Mouse (Mus musculus): ENCODE measurements around the gene Klc1. TPM values are rescaled to one million over a fixed set of nuclear protein-coding genes. Genes with fewer than 3 reads are reported as not detected.

Gene Klc1
- polyA plus RNA-seq, 1 experiment from 2014 or later = 116 TPM

DNA sequence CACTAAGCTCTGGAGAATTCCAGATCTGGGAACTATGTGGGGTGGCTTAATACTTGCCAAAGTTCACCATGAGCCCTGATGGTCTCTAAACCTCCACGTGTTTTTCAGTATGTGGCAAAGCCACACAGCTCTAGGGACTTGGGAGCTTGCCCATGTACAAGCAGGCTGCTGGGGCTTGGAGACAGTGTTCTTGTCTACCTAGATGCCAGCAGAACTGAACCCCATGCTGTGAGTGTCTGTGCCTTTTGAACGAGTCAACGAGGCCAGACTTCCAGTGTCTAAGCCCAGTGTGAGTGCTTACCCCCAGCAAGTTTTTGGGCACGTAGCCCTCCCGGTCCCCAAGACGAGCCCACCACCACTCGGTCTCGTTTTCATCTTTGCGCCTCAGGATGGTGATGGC is 71.3 kb downstream of the Klc1 start:
- peaks cover 98% of the 10 kb centered on the region for H3K36me3 ChIP-seq
- no peak for DNase-seq (ENCODE audit: low spot score)

DNA sequence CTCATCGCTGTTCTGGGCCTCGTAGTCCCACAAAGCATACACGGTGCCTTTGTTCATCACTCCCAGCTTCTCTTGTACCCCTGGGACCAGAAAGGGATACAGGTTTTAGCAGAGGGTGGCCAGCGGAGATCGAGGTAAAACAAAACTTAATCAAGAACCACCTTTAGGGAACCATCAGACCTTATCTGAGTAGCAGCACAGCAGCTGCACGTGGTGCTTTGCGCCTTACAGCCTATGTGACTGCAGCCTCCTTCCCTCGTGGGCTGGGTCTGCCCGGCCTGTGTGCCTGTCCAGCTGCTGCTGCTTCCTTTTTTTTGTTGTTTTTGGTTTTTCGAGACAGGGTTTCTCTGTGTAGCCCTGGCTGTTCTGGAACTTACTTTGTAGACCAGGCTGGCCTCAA is 71.7 kb downstream of the Klc1 start:
- DNase-seq (ENCODE audit: low spot score) = no peak
- Histone ChIP-seq H3K9me3 (no peaks in the 10 kb centered on the region), H3K4me3 (no peak overlapping the region), H3K36me3 (peaks cover 98% of the 10 kb centered on the region), H3K27ac (no peak overlapping the region), H3K27me3 (ENCODE audit: insufficient read depth, poor library complexity, severe bottlenecking) (no peaks in the 10 kb centered on the region), H3K4me1 (no peaks in the 10 kb centered on the region)
- 86% methylated on average over 10 of the region's 10 CpGs for WGBS

More for the DNA sequence above, 71.3 kb downstream of the Klc1 start:
- 90% methylated on average over 9 of the region's 9 CpGs for WGBS
- Histone ChIP-seq H3K9me3 (no peaks in the 10 kb centered on the region), H3K27ac (no peak overlapping the region), H3K4me3 (no peak overlapping the region), H3K27me3 (ENCODE audit: insufficient read depth, poor library complexity, severe bottlenecking) (no peaks in the 10 kb centered on the region), H3K4me1 (no peaks in the 10 kb centered on the region)

DNA sequence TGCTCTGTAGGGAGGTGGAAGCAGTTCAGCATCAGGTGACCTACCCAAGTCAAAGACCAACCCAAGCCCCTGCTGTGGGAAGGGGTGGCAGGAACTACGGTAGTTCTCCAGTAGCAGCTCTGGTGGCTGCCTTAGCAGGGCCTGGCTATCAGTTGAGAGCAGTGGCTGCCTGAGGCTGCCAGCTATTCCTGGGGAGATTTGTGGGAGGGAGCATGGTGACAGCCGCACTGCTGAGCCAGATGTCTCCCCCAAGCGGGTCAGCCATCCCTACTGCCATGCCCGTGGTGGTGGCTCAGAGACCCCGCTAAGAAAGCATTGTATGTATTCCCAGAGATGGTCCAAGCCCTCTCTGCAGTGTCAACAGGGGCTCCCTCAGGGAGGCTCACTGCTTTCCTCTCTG is 74.0 kb downstream of the Klc1 start:
- Histone ChIP-seq H3K36me3 (peaks cover 97% of the 10 kb centered on the region), H3K27ac (no peak overlapping the region)
- 78% methylated on average over 5 of the region's 5 CpGs for WGBS

DNA sequence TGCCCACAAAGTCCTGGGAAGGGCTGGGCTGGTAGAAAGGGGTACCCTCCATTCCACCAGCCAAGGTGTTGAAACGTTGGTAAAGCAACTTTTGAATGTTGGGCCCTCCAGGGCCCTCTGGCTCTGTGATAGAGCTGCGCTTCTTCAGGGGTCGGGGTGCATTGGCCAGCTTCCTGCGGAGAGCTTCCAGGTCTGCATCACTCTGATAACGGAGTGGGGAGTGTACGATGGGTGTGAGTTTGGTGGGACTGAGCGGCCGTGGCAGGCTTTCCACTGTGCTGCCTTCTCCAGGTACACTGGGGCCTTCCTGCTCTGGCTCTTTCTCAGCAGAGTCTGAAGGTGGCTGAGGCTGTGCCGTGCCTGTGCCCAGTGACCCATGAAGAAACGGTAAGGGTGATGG is 74.8 kb downstream of the Klc1 start:
- H3K36me3 ChIP-seq = peaks cover 96% of the 10 kb centered on the region
- no peaks in the 10 kb centered on the region for H3K27me3 ChIP-seq (ENCODE audit: insufficient read depth, poor library complexity, severe bottlenecking)
- no peak for DNase-seq (ENCODE audit: low spot score)
- no peaks in the 10 kb centered on the region for H3K4me1 ChIP-seq
- WGBS = 86% methylated on average over 10 of the region's 10 CpGs
- H3K4me3 ChIP-seq = no peak overlapping the region
- no peaks in the 10 kb centered on the region for H3K9me3 ChIP-seq
- no peak overlapping the region for H3K27ac ChIP-seq

More for the DNA sequence above, 74.0 kb downstream of the Klc1 start:
- no peaks in the 10 kb centered on the region for H3K4me1 ChIP-seq
- H3K4me3 ChIP-seq = no peak overlapping the region
- no peaks in the 10 kb centered on the region for H3K9me3 ChIP-seq
- H3K27me3 ChIP-seq (ENCODE audit: insufficient read depth, poor library complexity, severe bottlenecking) = no peaks in the 10 kb centered on the region
- no peak for DNase-seq (ENCODE audit: low spot score)

DNA sequence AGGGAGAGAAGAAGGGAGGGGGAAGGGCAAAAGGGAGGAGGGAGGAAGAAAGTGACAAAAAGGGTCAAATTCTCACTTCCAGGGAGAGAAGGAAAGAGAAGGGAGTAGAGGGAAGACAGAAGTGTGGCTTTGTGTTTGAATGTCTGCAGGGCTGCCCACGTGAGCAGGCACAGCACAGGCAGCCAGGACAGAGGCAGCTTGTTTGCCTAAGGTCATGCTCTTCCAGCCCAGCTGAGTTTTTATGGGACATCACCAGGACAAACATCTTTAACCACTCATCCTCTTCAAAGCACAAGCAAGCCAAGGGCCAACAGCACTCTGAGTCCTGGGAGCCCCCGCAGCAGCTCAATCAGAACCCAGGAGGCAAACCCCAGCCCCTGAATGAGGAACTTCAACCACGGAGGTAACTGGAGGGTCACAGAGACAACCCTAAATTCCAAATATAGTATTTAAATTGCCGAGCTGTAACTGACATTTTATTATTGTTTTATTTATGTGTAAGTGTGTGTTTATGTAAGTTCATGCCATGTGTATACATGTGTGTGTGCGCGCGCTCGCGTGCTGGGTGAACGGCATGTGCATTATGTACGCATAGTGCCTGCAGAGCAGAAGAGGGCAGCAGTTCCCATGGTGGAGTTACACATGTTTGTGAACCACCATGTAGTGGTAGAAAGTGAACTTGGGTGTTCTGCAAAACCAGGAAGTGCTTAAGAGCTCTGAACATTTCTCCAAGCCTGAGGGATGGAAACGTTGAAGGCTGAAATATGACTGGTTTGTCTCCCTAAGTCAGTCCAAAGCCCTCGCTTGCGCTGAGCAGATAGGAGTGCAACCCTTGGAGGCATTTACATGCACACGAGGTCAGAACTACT is 84.2 kb downstream of the Klc1 start:
- WGBS = 88% methylated on average over 15 of the region's 15 CpGs
- Histone ChIP-seq H3K9me3 (no peaks in the 10 kb centered on the region), H3K36me3 (peaks cover 49% of the 10 kb centered on the region), H3K4me3 (no peak overlapping the region), H3K4me1 (0 out of 2 replicates have a peak, but pooled peaks cover 3% of the 10 kb centered on the region), H3K27ac (no peak overlapping the region), H3K27me3 (ENCODE audit: insufficient read depth, poor library complexity, severe bottlenecking) (no peaks in the 10 kb centered on the region)
- no peak for DNase-seq (ENCODE audit: low spot score)

DNA sequence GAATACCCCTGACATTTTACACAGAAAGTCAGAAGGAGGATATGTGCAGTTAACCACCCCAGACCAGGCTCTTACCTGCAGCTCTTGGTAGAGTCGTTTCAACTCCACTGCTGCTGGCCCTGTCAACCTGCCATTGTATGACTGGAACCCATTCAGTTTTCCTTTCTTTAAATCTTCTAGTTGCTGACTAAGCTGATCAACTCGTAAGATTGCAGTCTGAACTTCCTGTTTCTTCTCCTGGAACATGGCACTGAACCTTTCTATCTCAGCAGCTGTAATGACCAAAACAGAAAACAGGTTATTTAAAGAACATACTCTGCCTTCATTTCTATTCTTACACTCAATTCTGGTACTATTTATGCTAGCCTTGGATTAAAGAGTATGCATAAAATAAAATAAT is 84.8 kb downstream of the Klc1 start:
- H3K27ac ChIP-seq = no peak overlapping the region
- H3K9me3 ChIP-seq = no peaks in the 10 kb centered on the region
- H3K4me1 ChIP-seq = peaks cover 8% of the 10 kb centered on the region
- no peak overlapping the region for H3K4me3 ChIP-seq
- WGBS = 55% methylated on average over 2 of the region's 2 CpGs
- peaks cover 45% of the 10 kb centered on the region for H3K36me3 ChIP-seq
- DNase-seq (ENCODE audit: low spot score) = no peak
- no peaks in the 10 kb centered on the region for H3K27me3 ChIP-seq (ENCODE audit: insufficient read depth, poor library complexity, severe bottlenecking)

DNA sequence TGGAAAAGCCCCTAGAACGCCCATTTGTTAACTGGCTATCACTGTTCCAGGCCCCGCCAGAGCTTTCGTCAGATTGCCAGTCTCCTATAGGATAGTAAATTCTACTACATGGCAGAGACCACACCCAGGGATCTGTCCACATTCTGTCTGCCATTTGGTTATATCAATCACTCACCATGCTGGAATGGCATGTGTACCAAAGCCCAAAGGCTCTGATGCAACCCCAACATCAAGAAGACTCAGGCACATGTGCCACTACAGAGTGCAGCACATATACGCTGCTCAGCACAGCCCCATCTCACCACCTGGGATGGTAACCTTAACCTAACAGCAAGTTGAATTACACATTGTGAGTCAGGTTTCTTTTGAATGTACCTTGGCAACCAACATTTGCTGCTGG is 87.3 kb downstream of the Klc1 start:
- H3K27ac ChIP-seq = no peak overlapping the region
- WGBS = 91% methylated on average over 4 of the region's 4 CpGs
- peaks cover 10% of the 10 kb centered on the region for H3K4me1 ChIP-seq
- no peak overlapping the region for H3K4me3 ChIP-seq
- H3K9me3 ChIP-seq = no peaks in the 10 kb centered on the region
- peaks cover 30% of the 10 kb centered on the region for H3K36me3 ChIP-seq
- H3K27me3 ChIP-seq (ENCODE audit: insufficient read depth, poor library complexity, severe bottlenecking) = no peaks in the 10 kb centered on the region
- DNase-seq (ENCODE audit: low spot score) = no peak

DNA sequence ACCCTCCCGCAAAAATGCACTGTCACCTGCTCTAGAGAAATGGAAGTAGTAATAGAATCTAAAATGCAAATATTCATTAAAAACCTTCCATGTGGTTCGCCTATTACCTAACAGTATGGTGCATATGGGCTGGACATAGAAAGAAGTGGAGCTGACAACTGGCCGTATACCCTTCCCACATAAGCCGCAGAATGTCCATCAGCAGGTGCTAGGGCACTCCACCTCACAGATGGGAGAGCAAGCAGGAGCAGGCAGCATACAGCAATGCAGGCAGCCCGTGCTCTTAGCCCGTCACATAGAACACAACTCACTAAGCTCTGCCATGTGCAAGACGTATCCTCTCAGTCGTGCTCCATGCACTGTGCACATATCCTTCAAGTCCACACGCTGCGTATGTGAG is 88.2 kb downstream of the Klc1 start:
- Histone ChIP-seq H3K36me3 (peaks cover 28% of the 10 kb centered on the region), H3K9me3 (no peaks in the 10 kb centered on the region), H3K4me1 (peaks cover 10% of the 10 kb centered on the region), H3K27me3 (ENCODE audit: insufficient read depth, poor library complexity, severe bottlenecking) (no peaks in the 10 kb centered on the region), H3K27ac (no peak overlapping the region), H3K4me3 (no peak overlapping the region)
- no peak for DNase-seq (ENCODE audit: low spot score)
- 87% methylated on average over 10 of the region's 10 CpGs for WGBS

DNA sequence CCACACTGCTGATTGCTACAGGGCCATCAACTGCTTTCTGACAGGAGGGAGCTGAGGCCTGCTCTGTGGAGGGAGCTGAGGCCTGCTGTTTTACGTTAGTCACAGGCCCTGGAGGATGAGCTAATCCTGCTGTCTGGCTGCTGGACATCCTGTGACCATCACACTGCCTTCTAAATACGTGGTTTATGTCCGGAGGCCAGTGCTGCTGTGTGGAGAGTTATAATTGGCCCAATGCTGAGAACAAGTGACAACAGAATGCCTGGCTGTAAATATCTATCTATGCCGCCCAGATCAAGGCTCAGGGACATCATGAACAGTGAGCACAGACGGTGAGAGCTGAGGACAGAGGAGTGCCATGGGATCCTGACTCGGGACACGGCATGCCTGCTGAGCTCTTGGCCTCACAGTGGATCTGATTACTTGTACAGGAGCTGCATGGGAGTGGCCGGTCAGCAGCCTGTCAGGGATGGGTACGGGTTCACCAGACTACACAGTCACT is 89.7 kb downstream of the Klc1 start:
- Histone ChIP-seq H3K36me3 (peaks cover 15% of the 10 kb centered on the region), H3K4me3 (no peak overlapping the region), H3K27ac (peak overlapping the region; percentile 37), H3K27me3 (ENCODE audit: insufficient read depth, poor library complexity, severe bottlenecking) (no peaks in the 10 kb centered on the region), H3K9me3 (no peaks in the 10 kb centered on the region), H3K4me1 (peaks cover 10% of the 10 kb centered on the region)
- WGBS = 55% methylated on average over 9 of the region's 9 CpGs
- no peak for DNase-seq (ENCODE audit: low spot score)

DNA sequence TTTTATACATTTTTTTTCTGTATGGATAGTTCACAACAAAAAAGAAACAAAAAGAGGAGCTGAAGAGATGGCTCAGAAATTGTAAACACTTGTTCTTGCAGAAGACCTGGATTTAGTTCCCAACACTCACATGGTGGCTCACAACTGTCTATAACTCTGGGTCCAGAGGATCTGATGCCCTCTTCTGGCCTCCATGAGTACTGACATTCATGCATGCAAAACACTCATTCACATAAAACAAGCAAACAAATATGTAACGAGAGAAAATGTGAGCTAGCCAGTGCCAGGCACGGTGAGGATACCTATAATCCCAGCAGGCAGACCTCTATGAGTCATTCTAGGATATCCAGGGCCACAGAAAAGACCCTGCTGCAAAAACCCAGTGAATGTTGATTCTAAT is 92.6 kb downstream of the Klc1 start:
- no peak overlapping the region for H3K27ac ChIP-seq
- no peak for DNase-seq (ENCODE audit: low spot score)
- 75% methylated on average over 2 of the region's 2 CpGs for WGBS
- H3K36me3 ChIP-seq = peaks cover 12% of the 10 kb centered on the region
- H3K4me1 ChIP-seq = peaks cover 7% of the 10 kb centered on the region
- no peaks in the 10 kb centered on the region for H3K27me3 ChIP-seq (ENCODE audit: insufficient read depth, poor library complexity, severe bottlenecking)
- no peak overlapping the region for H3K4me3 ChIP-seq
- H3K9me3 ChIP-seq = no peaks in the 10 kb centered on the region

DNA sequence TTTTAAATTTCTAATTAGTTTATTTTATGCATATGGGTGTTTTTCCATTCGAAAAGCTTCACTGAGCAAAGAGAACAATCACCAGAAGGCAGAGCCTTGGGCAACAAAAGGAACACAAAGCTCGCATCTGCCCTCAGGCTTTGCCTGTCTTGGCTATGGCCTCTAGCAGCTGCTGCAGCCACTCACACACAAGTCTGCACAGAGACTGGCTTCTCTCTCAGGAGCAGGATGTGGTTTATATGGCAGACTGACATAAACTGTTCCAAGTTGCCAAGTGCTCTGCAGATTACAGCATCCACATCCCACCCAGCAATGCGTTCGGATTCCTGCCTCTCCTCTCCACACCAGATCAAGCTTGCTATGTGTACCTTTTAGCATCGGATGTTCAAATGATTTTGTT is 93.1 kb downstream of the Klc1 start:
- H3K4me3 ChIP-seq = no peak overlapping the region
- no peaks in the 10 kb centered on the region for H3K27me3 ChIP-seq (ENCODE audit: insufficient read depth, poor library complexity, severe bottlenecking)
- DNase-seq (ENCODE audit: low spot score) = no peak
- WGBS = 84% methylated on average over 5 of the region's 5 CpGs
- no peaks in the 10 kb centered on the region for H3K9me3 ChIP-seq
- peaks cover 7% of the 10 kb centered on the region for H3K4me1 ChIP-seq
- H3K36me3 ChIP-seq = peaks cover 14% of the 10 kb centered on the region
- no peak overlapping the region for H3K27ac ChIP-seq

DNA sequence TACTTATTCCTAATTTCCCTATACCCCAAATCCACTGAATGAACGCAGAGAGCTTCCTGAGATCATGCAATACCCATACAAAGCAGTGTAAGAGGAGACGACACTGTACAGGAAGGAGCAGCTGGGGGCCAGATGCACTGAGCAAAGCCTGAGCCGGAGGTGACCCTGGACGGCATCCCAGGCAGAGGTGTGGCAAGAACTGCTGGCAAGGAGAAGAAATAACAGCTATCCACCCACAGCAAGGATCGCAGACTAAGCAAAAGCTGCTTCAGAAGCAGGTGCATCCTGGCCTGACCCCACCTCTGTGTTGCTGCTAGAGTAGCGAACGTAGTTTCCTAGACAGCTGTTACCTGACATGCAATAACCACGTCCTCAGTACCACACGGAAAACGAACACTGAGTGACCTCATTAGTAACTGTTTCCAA is 94.4 kb downstream of the Klc1 start:
- Histone ChIP-seq H3K27me3 (ENCODE audit: insufficient read depth, poor library complexity, severe bottlenecking) (no peaks in the 10 kb centered on the region), H3K4me3 (no peak overlapping the region), H3K27ac (no peak overlapping the region), H3K9me3 (no peaks in the 10 kb centered on the region), H3K4me1 (peaks cover 6% of the 10 kb centered on the region), H3K36me3 (peaks cover 21% of the 10 kb centered on the region)
- no peak for DNase-seq (ENCODE audit: low spot score)
- 74% methylated on average over 10 of the region's 10 CpGs for WGBS

DNA sequence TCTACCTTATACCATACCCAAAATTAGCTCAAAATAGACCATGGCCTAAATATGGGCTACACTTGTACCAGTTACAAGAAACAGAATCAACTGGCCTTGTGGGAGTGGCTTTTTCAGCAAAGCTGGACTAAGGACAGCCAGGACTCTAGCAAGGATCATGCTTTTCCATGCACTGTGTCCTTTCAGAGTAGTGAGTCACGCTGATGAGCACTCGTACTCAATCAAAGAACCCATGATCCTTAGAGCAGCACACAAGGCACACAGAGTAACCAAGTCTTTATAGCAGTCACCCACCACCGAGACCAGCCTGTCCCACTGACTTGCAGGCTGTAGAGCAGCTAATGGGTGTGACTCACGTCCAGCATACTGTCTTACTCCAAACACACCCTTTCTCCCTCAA is 94.9 kb downstream of the Klc1 start:
- no peaks in the 10 kb centered on the region for H3K27me3 ChIP-seq (ENCODE audit: insufficient read depth, poor library complexity, severe bottlenecking)
- peaks cover 22% of the 10 kb centered on the region for H3K36me3 ChIP-seq
- WGBS = 72% methylated on average over 4 of the region's 4 CpGs
- no peak for DNase-seq (ENCODE audit: low spot score)
- no peak overlapping the region for H3K27ac ChIP-seq
- no peak overlapping the region for H3K4me3 ChIP-seq
- peaks cover 1% of the 10 kb centered on the region for H3K4me1 ChIP-seq
- no peaks in the 10 kb centered on the region for H3K9me3 ChIP-seq
